Mouse (Mus musculus) spleen, embryonic (tissue): Measurements from ENCODE around the gene Dusp8.
"Not testable (repeated sequence)": the region's sequence is repeated elsewhere in the genome, so short reads cannot be mapped to it uniquely, and the experiment has no call there.

Experiments
- CTCF ChIA-PET: fragments of 350-600 bp; sonication (Branson Sonifier 250); formaldehyde crosslinking; loops from one replicate; lab custom pipeline; 2022; lab: Charles Lee

The Dusp8 gene

DNA sequence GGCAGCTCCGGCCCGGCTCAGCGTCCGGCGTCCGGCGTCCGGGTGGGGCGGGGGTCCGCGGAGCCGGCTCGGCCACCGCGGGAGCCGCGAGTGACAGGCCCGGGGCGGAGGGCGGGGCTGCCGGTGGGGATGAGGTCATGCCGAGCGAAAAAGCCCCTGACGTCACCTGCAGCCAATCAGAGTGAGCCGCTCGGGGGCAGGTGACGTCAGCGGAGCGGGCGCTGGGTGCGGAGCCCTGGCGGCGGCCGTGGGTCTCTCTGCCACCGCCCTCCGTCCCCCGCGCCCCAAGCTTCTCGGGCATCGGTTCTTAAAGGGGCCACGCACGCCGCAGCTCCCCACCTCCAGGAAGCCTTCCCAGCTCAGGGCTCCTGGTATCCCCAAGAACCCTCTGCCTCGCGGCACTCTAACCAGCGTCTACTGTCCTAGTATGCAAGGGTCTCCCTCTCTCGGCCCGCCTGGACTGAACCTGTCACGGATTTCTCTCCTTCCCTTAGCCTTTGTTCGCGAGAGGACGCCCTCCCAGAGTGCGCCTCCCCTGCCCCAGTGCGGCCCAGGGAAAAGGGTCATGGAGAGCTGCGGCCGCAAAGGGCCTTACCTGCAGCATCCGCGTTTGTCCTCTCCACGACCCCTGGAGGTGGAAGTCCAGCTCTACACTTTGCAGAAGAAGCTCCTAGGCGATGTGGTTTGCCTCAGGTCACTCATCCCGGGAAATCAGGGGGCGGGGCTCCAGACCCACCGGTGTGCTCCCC, at the start of gene Dusp8:
TSS of gene Dusp8 (minus strand) at position 661 of the 749 bp plus-strand sequence.
- CTCF ChIA-PET, result interaction anchor here (1.0 kb wide), 1 partner anchor 10 kb away, joined by 3 read pairs; no protein-coding TSS in a partner anchor

DNA sequence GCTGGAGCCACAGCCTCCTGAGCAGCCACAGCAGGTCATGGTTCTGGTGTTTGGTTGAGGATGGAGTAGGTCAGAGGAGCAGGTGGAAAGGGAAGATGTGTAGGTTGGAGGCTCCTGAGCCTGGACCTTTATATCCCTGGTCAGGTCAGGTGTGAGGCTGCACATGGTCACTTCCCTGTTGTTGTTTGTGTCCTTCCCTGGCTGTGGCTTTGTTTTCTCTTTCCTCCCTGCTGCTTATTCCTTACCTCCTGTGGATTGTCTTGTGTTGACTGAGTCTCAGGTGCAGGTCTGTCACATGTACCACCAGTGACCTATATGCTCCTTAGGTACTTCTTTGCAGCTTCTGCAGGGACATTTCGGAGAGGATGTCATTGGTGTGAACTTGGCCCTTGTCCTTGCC, 48.9 kb upstream of the Dusp8 start, which contains the start of gene Gm45337:
TSS of gene Gm45337 (minus strand) at position 101 of the 400 bp plus-strand sequence.
- CTCF ChIA-PET, result no interaction called here

DNA sequence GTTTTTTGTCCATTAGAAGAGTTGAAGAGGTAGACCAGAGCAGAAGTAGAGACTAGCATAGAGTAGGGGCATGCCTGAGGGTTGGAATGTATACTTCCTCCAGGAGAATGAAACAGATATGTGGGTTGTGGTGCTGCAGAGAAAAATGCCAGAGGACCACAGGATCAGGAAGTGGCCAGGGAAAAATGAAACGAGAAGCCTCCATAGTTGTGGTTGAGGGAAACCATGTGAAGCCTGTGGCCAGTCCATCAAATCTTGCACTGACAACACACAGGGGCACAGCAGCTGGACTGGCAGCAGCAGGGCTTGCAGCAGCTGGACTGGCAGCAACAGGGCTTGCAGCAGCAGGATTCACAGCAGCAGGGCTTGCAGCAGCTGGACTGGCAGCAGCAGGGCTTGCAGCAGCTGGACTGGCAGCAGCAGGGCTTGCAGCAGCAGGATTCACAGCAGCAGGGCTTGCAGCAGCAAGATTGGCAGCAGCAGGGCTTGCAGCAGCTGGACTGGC, 47.9 kb upstream of the Dusp8 start:
- CTCF ChIA-PET, result not testable (repeated sequence)

DNA sequence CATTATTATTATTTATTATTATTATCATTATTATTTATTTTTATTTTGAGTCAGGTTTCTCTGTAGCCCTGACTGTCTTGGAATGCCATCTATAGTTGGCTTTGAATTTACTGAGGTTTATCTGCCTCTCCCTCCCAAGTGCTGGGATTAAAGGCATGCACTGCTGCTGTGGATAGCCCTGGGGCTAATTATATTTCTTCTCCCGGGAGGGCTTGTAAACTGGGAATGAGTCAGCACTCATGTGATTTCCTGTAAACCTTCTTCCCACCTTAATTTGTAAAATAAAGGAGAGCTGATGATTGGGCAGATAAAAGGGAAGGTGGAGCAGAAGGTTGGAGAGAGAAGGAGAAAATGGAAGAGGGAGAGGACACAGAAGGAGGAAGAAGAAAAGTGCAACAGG, 45.1 kb upstream of the Dusp8 start:
- CTCF ChIA-PET, result no interaction called here

DNA sequence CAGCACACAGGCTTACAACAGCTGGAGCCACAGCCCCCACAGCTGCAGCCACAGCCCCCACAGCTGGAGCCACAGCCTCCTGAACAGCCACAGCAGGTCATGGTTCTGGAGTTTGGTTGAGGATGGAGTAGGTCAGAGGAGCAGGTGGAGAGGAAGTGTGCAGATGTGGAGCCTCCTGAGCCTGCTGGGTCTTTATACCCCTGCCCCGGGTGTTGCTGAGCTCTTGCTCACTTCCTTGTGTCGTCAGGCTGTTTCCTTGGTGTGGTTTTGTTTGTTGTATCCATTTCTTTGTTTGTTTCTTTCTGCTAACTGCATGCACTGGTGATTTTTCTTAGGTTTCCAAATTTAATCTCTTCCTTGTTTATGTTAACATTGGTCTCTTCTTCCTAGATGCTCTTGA, 40.3 kb upstream of the Dusp8 start, which contains the start of gene Gm39115:
TSS of gene Gm39115 (minus strand) at position 101 of the 400 bp plus-strand sequence.
- CTCF ChIA-PET, result not testable (repeated sequence)

DNA sequence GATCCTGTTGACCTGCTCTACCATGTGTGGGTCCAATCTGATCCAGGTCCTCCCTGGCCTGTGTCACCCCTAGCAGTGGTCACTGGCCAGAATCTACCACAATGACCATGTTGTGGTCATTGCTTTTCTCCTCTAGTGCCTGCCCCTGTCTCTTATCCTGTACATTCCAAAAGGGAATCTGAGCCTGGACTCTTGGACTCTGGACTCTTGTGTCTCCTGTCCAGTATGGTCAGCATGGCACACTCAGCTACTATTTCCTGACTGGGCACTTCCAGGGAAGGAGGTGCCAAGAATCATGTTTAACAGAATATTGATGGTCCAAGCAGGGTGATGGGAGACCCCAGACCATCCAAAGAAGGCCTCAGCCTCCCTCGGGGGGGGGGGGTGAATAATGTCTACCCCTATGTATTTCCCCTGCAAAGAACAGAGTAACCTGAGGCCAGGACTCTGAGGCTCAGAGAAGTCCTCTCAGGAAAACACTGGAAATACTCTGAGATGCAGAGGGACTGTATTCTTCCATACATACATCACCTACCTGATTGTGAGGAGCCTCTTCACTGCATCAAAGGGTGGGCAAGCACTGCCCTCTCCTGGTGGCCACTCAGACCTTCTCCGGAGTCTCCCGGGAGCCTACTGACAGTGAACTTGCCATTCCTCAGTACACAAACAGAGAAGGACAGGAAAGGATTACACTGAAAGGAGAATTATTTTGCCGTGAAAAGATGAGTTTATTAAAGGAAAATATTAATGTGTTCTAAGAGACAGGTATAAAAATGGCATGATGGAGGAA, 38.8 kb upstream of the Dusp8 start:
- CTCF ChIA-PET, result no interaction called here

DNA sequence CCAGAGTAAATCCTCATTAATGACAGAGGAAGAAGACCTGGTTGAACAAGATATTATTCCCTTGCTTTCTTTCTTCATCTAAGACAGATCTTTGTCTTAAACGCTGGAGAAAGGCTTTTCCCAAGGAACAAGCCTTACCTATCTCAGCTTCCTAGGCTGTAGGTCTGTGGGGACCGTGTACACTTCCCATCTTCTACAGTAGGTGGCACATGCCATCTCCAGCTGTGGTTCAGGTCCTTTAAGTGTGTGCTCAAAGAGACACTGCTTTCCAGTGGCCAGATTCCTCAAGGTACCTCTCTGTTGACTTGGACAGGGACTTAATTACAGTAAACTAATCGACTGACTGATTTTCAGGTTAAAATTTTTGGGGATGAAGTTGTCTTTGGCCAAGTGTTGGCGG, 33.2 kb upstream of the Dusp8 start:
- CTCF ChIA-PET, result no interaction called here

DNA sequence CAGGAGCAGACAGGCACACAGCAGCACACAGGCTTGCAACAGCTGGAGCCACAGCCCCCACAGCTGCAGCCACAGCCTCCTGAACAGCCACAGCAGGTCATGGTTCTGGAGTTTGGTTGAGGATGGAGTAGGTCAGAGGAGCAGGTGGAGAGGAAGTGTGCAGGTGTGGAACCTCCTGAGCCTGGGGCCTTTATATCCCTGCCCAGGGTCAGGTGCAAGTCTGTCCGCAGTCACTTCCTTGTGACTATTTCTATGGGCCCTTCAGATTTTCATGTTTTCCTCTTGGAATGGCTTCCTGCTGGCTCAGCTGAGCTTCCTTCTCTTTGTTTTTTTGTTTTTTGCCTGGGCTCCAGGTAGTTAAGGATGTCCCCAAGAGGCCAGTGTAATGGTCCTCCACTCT, 25.0 kb upstream of the Dusp8 start, which contains the start of gene Gm45618:
TSS of gene Gm45618 (minus strand) at position 101 of the 400 bp plus-strand sequence.
- CTCF ChIA-PET, result not testable (repeated sequence)

DNA sequence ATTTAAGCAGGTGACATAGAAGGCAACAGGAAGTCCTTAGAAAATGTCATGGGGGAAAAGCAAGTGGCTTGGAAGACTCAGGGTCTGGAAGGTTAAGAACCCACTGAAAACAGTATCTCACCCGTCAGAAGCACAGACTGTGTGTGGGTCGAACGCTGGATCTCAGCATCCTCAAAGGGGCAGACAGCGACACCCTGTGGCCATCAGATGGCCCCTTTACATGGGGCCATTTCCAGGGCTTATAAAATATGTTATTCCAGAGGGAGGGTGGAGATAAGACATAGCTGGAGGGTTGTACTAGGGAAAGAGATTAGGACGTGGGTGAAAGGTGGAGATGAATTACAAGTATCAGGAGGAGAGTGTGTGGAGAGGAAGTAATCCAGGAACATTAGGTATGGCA, 24.0 kb upstream of the Dusp8 start:
- CTCF ChIA-PET, result no interaction called here

DNA sequence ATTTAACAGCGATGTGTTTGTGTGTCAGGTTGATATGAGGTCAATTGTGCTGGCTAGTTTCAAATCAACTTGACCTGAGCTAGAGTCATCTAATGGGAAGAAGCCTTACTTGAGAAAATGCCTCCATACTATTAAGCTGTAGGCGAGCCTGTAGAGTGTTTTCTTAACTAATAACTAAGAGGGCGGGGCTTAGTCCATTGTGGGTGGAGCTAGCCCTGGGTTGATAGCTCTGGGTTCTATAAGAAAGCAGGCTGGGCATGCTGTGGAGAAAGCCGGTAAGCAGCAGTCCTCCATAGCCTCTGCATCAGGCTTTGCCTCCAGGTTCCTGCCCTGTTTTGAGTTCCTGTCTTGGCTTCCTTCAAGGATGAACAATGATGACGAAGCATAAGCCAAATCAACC, 9.1 kb upstream of the Dusp8 start:
- CTCF ChIA-PET, result no interaction called here

DNA sequence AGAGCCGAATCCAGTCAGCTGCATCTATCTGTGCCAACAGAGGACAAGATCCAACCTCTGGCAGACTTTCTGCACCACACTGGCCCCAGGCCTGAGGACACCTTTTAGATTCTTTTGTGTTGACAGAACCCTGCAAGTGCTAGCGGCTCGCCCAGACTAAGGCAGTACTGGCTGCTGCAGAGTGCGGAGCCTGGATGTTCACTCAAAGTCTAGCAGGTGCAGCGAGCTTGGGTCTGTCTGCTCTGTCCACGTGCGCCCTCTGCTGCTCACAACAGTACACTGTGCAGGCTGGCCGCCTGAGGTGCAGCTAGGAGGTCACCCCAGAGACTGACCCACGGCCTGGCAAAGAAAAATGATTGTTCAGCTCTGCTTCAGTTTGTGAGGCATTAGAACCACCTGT, 2.1 kb upstream of the Dusp8 start:
- CTCF ChIA-PET, result interaction anchor here (2.1 kb wide), 1 partner anchor 27 kb away, joined by 4 read pairs; no protein-coding TSS in a partner anchor

DNA sequence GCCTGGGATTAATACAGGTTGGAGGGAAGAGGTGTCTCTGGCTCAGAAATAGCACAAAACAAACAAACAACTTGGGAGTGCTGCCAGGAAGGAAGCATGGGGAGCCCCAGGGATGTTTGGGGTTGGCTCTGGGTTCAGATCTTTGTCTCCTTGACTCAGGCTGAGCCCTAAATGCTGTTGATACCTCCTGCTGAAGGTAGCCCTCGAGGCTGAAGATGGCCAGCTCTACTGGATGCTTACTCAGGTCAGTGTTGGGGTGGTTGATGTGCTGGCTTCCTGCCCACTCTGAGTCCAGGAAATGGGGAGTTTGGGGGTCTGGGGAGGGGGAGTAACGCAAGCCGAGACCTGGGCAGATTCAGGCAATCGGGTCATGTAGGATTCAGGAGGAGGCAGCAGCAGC, 1.1 kb upstream of the Dusp8 start:
- CTCF ChIA-PET, result interaction anchor here (2.1 kb wide), 1 partner anchor 26 kb away, joined by 4 read pairs; no protein-coding TSS in a partner anchor

DNA sequence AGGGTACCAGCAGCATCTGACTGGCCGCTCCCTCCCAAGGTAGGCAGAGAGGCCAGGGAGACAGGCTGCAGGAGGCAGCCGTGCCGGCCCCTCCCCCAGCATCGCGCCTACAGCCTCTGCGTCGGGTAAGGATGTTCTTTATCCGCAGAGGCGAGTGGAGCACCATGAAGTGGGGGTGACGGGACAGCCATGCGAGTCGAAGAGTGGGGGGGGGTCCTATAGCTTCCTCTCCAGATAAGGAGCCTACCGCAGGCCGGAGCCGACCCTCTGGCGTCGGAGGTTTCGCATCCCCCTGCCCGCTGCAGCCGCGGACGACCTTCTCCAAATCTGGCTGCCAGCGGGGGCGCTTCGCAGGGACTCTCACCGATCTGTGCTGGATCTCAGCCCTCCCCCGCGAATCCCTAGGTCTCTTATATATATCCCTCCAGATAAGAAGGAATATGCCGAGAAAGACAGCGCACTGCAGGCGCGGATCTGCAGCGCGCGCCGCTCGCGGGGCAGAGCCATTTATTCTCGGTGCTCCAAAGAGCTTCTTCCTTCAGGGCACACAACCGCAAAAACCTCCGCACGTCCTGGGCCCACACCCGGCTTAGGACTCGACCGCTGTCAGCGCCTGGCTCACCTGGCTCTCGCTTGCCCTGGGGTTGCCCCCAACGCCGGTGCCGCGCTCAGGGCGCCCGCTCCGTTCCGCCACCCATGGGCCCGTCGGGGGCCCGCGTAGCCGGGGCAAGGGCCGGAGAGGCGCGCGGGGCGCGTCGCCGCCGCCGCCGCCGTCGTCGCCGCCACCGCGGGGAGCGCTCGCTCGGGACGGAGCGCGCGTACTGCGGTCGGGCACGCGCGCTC, 1.1 kb downstream of the Dusp8 start:
- CTCF ChIA-PET, result interaction anchor here (1.0 kb wide), 1 partner anchor 9 kb away, joined by 3 read pairs; no protein-coding TSS in a partner anchor

DNA sequence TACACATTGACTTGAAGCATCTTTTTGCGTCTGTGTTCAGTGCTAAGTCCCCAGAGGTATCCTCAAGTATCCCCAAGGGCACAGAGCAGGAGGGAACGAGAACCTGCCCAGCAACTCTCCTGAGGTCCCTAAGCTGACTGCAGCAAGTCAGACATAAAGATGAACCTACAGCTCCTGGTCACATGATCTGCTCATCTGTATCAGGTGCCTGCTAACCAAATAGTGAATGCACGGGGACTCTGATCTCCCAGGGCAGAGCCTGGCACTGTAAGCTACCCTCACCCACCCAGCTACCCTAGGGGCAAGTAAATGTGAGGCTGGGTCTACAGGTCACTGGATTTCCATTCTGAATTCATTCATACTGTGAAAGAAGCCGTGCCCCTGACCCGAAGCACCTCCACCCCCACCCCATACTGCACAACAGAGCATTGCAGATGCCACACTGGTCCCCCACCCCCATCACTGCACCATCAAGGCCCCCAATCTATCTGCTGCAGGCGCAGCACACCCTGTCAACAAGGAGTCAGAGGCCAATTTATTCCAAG, 1.9 kb downstream of the Dusp8 start:
- CTCF ChIA-PET, result no interaction called here

DNA sequence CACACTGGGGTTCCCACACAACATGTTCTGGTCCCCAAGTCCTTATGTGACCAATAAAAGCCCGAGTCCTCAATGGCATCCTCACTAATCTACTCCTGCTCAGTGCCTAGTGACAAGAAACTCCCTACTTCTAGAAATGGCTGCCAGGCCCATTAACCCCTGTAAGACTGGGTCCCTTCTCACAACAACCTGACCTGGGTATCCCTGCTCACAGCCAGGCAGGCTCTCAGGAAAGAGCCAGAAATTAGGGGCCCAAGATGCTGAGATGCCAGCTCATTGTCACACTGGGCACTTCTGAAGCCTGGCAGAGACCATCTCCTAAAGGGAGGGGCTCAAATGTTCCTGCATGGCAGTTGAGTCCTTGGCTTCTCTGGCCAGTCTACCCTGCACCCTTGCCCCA, 2.7 kb downstream of the Dusp8 start:
- CTCF ChIA-PET, result no interaction called here

DNA sequence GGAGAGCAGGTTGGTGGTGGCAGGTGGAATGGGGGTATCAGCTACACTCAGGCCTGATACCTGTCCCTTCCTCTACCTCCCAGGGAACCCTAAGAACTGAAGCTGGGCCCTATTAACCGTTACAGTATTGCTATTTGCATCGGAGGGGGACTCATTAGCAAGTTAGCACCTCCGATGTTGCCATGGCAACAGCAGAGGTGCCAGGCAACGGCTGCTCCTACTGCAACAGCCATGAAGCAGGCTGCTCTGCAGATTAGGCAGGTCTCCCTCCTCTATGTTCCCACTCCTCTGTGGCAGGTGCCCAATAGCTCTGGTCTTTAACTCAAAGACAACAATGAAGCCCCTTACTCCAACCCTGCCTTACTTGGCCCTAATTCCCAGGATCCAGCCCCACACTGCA, 3.8 kb downstream of the Dusp8 start:
- CTCF ChIA-PET, result no interaction called here

DNA sequence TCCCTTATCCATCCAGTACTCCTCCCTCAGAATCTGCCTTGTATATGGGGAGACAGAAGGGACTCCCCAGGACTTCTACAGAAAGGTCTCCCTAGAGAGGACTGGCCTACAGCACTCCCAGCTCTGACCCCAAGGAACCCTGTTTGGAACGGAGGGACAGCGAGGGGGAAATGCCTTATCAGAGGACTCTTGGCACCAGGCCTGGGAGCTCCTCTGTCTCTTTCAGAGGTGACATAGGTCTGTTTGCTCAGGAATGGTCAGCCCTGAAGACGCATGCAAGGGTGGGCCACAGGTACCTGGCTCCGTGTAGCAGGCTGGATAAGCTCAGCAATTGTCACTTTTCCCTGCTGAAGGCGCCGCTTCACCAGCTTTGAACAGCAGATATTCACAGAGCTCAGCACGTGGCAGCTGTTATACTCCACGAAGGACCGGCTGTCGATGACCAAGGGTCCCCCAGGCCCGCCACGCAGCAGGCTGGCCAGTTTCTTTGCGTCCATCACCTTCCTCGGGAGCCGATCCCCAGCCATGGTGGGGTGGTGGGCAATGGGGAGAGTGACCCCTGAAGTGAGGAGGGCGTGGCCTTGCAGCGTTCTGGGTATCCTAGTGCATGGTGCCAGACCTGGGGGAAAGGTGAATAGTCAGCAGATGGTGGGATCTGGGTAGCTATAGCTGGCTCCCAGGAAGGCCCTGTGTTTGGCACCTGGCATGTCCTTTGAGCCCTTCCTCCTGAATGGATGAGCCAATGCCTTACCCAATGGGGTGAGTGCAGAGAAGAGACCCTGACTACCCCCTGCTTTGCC, 5.8 kb downstream of the Dusp8 start:
- CTCF ChIA-PET, result no interaction called here

DNA sequence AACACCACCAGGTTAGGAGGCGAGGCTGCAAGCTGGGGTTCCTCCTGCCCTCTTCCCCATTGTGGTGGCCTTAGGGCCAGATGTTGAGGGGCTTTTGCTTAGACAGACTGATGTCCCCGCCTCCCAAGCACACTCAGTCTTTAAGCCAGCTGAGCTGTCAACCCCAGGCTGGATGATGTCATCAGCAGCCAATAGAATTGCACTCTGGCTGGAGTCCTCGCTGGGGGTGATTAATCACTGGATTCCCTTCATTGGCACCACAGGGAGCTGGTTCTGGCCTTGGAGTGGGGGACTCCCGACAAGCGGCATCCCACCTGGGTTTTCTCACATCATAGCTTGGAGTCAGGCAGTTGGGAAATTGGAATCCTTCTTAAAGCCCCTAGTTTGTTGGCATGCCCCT, 6.8 kb downstream of the Dusp8 start:
- CTCF ChIA-PET, result no interaction called here

DNA sequence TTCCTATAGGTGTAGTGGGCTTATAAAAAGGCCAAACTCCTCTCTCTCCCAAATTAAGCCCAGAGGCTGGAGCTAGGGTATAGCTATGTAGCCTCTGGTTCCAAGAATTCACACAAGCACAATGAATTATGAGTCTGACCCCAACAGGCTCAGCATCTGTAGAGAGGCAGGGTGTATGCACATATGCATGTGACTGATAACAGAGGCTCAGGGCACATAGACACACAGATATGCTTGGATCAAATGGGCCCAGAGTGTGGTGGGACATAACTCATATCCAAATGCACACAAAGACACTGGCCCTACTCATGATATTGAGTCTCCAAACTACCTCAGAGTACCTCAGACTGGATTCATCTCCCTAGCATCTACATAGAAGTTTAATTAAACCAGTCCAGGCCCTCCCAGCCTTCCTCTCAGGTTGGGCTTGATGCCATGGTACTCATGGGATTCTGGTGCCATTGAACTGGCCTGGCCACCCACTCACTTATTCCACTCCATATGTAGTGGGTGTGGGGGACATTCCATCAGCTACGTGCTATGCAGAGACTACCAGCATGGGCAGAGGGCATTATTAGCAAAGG, 8.5 kb downstream of the Dusp8 start:
- CTCF ChIA-PET, result no interaction called here
